Comparison of ENCODE assay signal across 23 mouse cellular contexts in the genomic region with DNA sequence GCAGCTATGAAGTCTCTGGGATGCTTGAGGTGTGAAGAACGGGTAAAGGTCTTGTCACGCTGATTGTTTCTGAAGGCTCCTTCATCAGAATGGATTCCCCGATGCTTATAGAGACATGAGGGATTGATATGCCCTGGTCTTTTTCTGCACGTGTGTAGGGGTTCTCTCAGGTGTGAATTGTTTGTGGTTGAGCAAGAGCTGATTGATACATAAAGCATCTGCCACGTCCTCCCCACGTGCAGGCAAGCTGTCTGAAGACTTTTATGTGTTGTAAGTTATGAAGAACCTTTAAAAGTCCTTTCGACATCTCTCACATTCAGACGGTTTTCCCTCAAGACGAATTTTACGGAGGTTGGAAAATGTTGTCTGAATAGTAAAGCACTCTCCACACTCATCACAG. TPM values are rescaled to one million over a fixed set of nuclear protein-coding genes. Genes with fewer than 3 reads are reported as not detected.
DNase-seq lines count a peak whose midpoint lies in the region; ATAC-seq lines count a peak whose summit lies in the region.
"Had no signal": no experiment of that assay in that cellular context is flagged by ENCODE, and none has a peak within 500 bp of the region (broad histone marks: within the 10 kb centered on the region; RNA-seq: fewer than 3 reads in every experiment).

A gene (minus strand): TSS at position 101 of the 400 bp plus-strand sequence.

- WGBS in embryonic facial prominence, embryonic 11.5 days, result 90% methylated on average over 10 of the region's 10 CpGs
- WGBS in embryonic facial prominence, embryonic 10.5 days, result 89% methylated on average over 10 of the region's 10 CpGs
- 91% methylated on average over 10 of the region's 10 CpGs for WGBS in forebrain, embryonic 15.5 days
- WGBS in forebrain, embryonic 10.5 days, result 88% methylated on average over 10 of the region's 10 CpGs
- 92% methylated on average over 10 of the region's 10 CpGs for WGBS in midbrain, embryonic 14.5 days
- WGBS in midbrain, embryonic 15.5 days, result 91% methylated on average over 10 of the region's 10 CpGs

- H3K9ac ChIP-seq in embryonic facial prominence, embryonic 11.5 days (replicated peaks; ENCODE audit: low read length), result no peak within 1 kb of the TSS
- H3K9ac ChIP-seq in forebrain, embryonic 15.5 days (replicated peaks), result no peak within 1 kb of the TSS
- no peak within 1 kb of the TSS for H3K9ac ChIP-seq in midbrain, embryonic 14.5 days (replicated peaks; ENCODE audit: low read length)
- H3K9ac ChIP-seq in midbrain, embryonic 15.5 days, result no peak within 1 kb of the TSS
- H3K9ac ChIP-seq: embryonic facial prominence, embryonic 12.5 days; forebrain, postnatal 0 days had no signal

- no peak for ATAC-seq in embryonic facial prominence, embryonic 11.5 days (replicated peaks; ENCODE audit: insufficient number of reproducible peaks, low FRiP score, low TSS enrichment, low read depth)
- ATAC-seq in forebrain, embryonic 15.5 days (replicated peaks), result no peak
- no peak for ATAC-seq in midbrain, embryonic 14.5 days (ENCODE audit: low FRiP score, low TSS enrichment)
- ATAC-seq in midbrain, embryonic 15.5 days (replicated peaks), result no peak
- ATAC-seq in hematopoietic stem cell, adult 5-6 weeks (replicated peaks in 1 of 2; ENCODE audit: insufficient read depth in 1 of 2, low FRiP score in 2 of 2, low TSS enrichment in 1 of 2, low read depth in 1 of 2, poor library complexity in 2 of 2, severe bottlenecking in 2 of 2), result no peak
- ATAC-seq: activated CD4-positive, CD25-positive, alpha-beta regulatory T cell, adult 4 months; CD4-positive, CD25-positive, alpha-beta regulatory T cell, adult 4 months; forebrain, postnatal 0 days; Patski had no signal

- H3K36me3 ChIP-seq in embryonic facial prominence, embryonic 11.5 days (replicated peaks; ENCODE audit: control insufficient read depth, insufficient read depth, low read depth, low read length), result no peaks in the 10 kb centered on the region
- H3K36me3 ChIP-seq in embryonic facial prominence, embryonic 10.5 days (replicated peaks), result peaks cover 20% of the 10 kb centered on the region
- no peaks in the 10 kb centered on the region for H3K36me3 ChIP-seq in forebrain, embryonic 15.5 days
- peaks cover 23% of the 10 kb centered on the region for H3K36me3 ChIP-seq in forebrain, embryonic 10.5 days (replicated peaks)
- H3K36me3 ChIP-seq in midbrain, embryonic 14.5 days (ENCODE audit: control insufficient read depth, insufficient read depth, low read length), result no peaks in the 10 kb centered on the region
- no peaks in the 10 kb centered on the region for H3K36me3 ChIP-seq in midbrain, embryonic 15.5 days (replicated peaks)

- DNase-seq in embryonic facial prominence, embryonic 11.5 days (ENCODE audit: low spot score), result no peak
- no peak for DNase-seq in embryonic facial prominence, embryonic 10.5 days (ENCODE audit: low spot score)
- DNase-seq in forebrain, embryonic 10.5 days (ENCODE audit: extremely low spot score, low spot score), result no peak
- DNase-seq in midbrain, embryonic 14.5 days, result no peak
- DNase-seq: adrenal gland, adult 8-10 months; adrenal gland, postnatal 14 days; adrenal gland, postnatal 36 days; B cell, adult 2 months; cerebellum, adult 11-12 months; cerebellum, adult 2 months; cerebellum, adult 9-10 months; cerebellum, postnatal 10 days; cerebellum, postnatal 25 days; forebrain, postnatal 0 days had no signal

- no peak within 1 kb of the TSS for H3K27ac ChIP-seq in embryonic facial prominence, embryonic 11.5 days (replicated peaks; ENCODE audit: low read depth, low read length)
- no peak within 1 kb of the TSS for H3K27ac ChIP-seq in embryonic facial prominence, embryonic 10.5 days (replicated peaks)
- H3K27ac ChIP-seq in forebrain, embryonic 15.5 days (replicated peaks), result no peak within 1 kb of the TSS
- H3K27ac ChIP-seq in forebrain, embryonic 10.5 days, result no peak within 1 kb of the TSS
- H3K27ac ChIP-seq in midbrain, embryonic 14.5 days (replicated peaks; ENCODE audit: low read depth, low read length), result no peak within 1 kb of the TSS
- H3K27ac ChIP-seq in midbrain, embryonic 15.5 days, result no peak within 1 kb of the TSS
- H3K27ac ChIP-seq: embryonic facial prominence, embryonic 12.5 days had no signal

- no peaks in the 10 kb centered on the region for H3K4me1 ChIP-seq in embryonic facial prominence, embryonic 11.5 days (ENCODE audit: control insufficient read depth, insufficient read depth, low read length)
- no peaks in the 10 kb centered on the region for H3K4me1 ChIP-seq in embryonic facial prominence, embryonic 10.5 days
- no peaks in the 10 kb centered on the region for H3K4me1 ChIP-seq in forebrain, embryonic 15.5 days
- no peaks in the 10 kb centered on the region for H3K4me1 ChIP-seq in forebrain, embryonic 10.5 days
- H3K4me1 ChIP-seq in midbrain, embryonic 14.5 days (ENCODE audit: control insufficient read depth, insufficient read depth, low read length), result no peaks in the 10 kb centered on the region
- no peaks in the 10 kb centered on the region for H3K4me1 ChIP-seq in midbrain, embryonic 15.5 days
- H3K4me1 ChIP-seq: embryonic facial prominence, embryonic 12.5 days had no signal

- H3K9me3 ChIP-seq in embryonic facial prominence, embryonic 11.5 days (replicated peaks; ENCODE audit: control insufficient read depth, low read length), result no peaks in the 10 kb centered on the region
- no peaks in the 10 kb centered on the region for H3K9me3 ChIP-seq in embryonic facial prominence, embryonic 10.5 days
- no peaks in the 10 kb centered on the region for H3K9me3 ChIP-seq in forebrain, embryonic 15.5 days
- H3K9me3 ChIP-seq in forebrain, embryonic 10.5 days, result no peaks in the 10 kb centered on the region
- H3K9me3 ChIP-seq in midbrain, embryonic 14.5 days (ENCODE audit: control insufficient read depth, low read length), result no peaks in the 10 kb centered on the region
- H3K9me3 ChIP-seq in midbrain, embryonic 15.5 days, result no peaks in the 10 kb centered on the region
- H3K9me3 ChIP-seq: embryonic facial prominence, embryonic 12.5 days; G1E had no signal

- no peak within 1 kb of the TSS for H3K4me3 ChIP-seq in embryonic facial prominence, embryonic 11.5 days (ENCODE audit: low read depth, low read length)
- no peak within 1 kb of the TSS for H3K4me3 ChIP-seq in embryonic facial prominence, embryonic 10.5 days
- no peak within 1 kb of the TSS for H3K4me3 ChIP-seq in forebrain, embryonic 15.5 days
- H3K4me3 ChIP-seq in forebrain, embryonic 10.5 days, result no peak within 1 kb of the TSS
- no peak within 1 kb of the TSS for H3K4me3 ChIP-seq in midbrain, embryonic 14.5 days (replicated peaks; ENCODE audit: low read depth, low read length)
- H3K4me3 ChIP-seq in midbrain, embryonic 15.5 days, result no peak within 1 kb of the TSS
- H3K4me3 ChIP-seq: embryonic facial prominence, embryonic 12.5 days had no signal

- H3K4me2 ChIP-seq in embryonic facial prominence, embryonic 11.5 days (ENCODE audit: low read depth, low read length), result no peak within 1 kb of the TSS
- H3K4me2 ChIP-seq in forebrain, embryonic 15.5 days (replicated peaks), result no peak within 1 kb of the TSS
- H3K4me2 ChIP-seq in midbrain, embryonic 14.5 days (ENCODE audit: low read length), result no peak within 1 kb of the TSS
- H3K4me2 ChIP-seq in midbrain, embryonic 15.5 days, result no peak within 1 kb of the TSS
- H3K4me2 ChIP-seq: embryonic facial prominence, embryonic 12.5 days had no signal

- no peaks in the 10 kb centered on the region for H3K27me3 ChIP-seq in embryonic facial prominence, embryonic 11.5 days (ENCODE audit: control insufficient read depth, insufficient read depth, low read length)
- H3K27me3 ChIP-seq in embryonic facial prominence, embryonic 10.5 days (replicated peaks; ENCODE audit: low read depth, poor library complexity, severe bottlenecking), result no peaks in the 10 kb centered on the region
- H3K27me3 ChIP-seq in forebrain, embryonic 15.5 days, result no peaks in the 10 kb centered on the region
- H3K27me3 ChIP-seq in forebrain, embryonic 10.5 days (ENCODE audit: poor library complexity, severe bottlenecking), result no peaks in the 10 kb centered on the region
- H3K27me3 ChIP-seq in midbrain, embryonic 14.5 days (ENCODE audit: control insufficient read depth, insufficient read depth, low read length), result no peaks in the 10 kb centered on the region
- no peaks in the 10 kb centered on the region for H3K27me3 ChIP-seq in midbrain, embryonic 15.5 days (replicated peaks)
- H3K27me3 ChIP-seq: CH12.LX; embryonic facial prominence, embryonic 12.5 days; Patski had no signal

RNA-seq across cellular contexts. Expression of the gene that starts here (rescaled TPM):
- 10.1 and 11.5 TPM in 2 replicates for polyA plus RNA-seq in embryonic facial prominence, embryonic 11.5 days (2014; fragmentation: Nextera tagmentation; extraction: Ambion mirVana)
- polyA plus RNA-seq in embryonic facial prominence, embryonic 10.5 days (2016; fragmentation: Nextera tagmentation; extraction: Ambion mirVana), result 6.0 and 6.3 TPM in 2 replicates
- polyA plus RNA-seq in forebrain, embryonic 15.5 days (2015; fragmentation: Nextera tagmentation; extraction: Ambion mirVana), result 10.7 and 11.4 TPM in 2 replicates
- polyA plus RNA-seq in forebrain, embryonic 10.5 days (2016; fragmentation: Nextera tagmentation; extraction: Ambion mirVana), result 6.6 and 6.7 TPM in 2 replicates
- 12.4 and 12.6 TPM in 2 replicates for polyA plus RNA-seq in midbrain, embryonic 14.5 days (2014; fragmentation: Nextera tagmentation; extraction: Ambion mirVana)
- polyA plus RNA-seq in midbrain, embryonic 15.5 days (2015; fragmentation: Nextera tagmentation; extraction: Ambion mirVana), result 9.3 and 9.5 TPM in 2 replicates
- 7.6 and 10.3 TPM in 2 replicates for total RNA-seq in hematopoietic stem cell, adult 5-6 weeks (2017)
